Mouse (Mus musculus) erythroblast, embryonic 14.5 days (primary cell): ENCODE measurements around the gene Tph1.

Experiments
- GATA1 ChIP-seq: IDR thresholded peaks from 2 replicates; pipeline ENCODE4 v1.6.1; 2012; ENCODE audit warnings: low read length, inconsistent platforms, mixed read lengths
- TAL1 ChIP-seq: IDR thresholded peaks from 3 replicates; pipeline ENCODE4 v1.6.1; 2012; ENCODE audit warnings: low read length, inconsistent platforms, mixed read lengths

- TF ChIP-seq TAL1 (no peak), GATA1 (no peak)
Measured at GRCm38 (mm10) chr7:46719526-46719925, 47.2 kb upstream of the Tph1 start.
